Comparison of ENCODE assay signal across 27 mouse cellular contexts in the genomic region with DNA sequence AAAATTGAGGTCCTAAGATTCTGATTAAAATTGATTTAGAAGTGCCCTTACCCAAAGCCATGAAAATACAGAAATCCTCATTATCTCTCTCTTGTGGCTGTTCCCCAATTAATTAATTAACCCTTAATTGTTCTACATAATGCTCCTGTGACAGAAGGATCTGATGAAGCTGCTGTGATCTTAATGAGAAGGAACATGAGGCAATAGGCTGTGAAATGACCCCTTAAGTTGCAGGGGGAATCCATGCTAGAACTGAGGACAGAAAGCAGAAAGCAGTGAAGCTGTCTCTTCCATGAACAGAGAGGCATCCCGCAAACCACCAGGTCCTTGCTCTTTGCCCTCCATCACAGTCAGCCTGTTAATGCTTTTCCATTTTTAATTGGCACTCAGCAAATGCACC. TPM values are rescaled to one million over a fixed set of nuclear protein-coding genes. Genes with fewer than 3 reads are reported as not detected.
"Had no signal": no experiment of that assay in that cellular context is flagged by ENCODE, and none has a peak within 500 bp of the region (broad histone marks: within the 10 kb centered on the region; RNA-seq: fewer than 3 reads in every experiment).

No protein-coding gene starts in this region.

- DNase-seq: kidney, adult 2 months; kidney, postnatal 25 days; layer of hippocampus, adult 9-11 months; liver, embryonic 13.5 days; lung, adult 2 months; lung, postnatal 14 days; lung, postnatal 4 days; midbrain, embryonic 14.5 days; thymus, adult 18-20 months; thymus, postnatal 36 days had no signal

- H3K9me3 ChIP-seq: liver, embryonic 13.5 days; neural tube, embryonic 12.5 days had no signal

- H3K9ac ChIP-seq: liver, embryonic 13.5 days; neural tube, embryonic 12.5 days had no signal

- ATAC-seq: intestine, embryonic 16.5 days had no signal

- H3K27ac ChIP-seq: kidney, postnatal 0 days; layer of hippocampus, adult 2 months; liver, embryonic 13.5 days; neural tube, embryonic 12.5 days had no signal

- H3K36me3 ChIP-seq: liver, embryonic 13.5 days; neural tube, embryonic 12.5 days had no signal

- H3K27me3 ChIP-seq: liver, embryonic 13.5 days; neural tube, embryonic 12.5 days had no signal

- H3K4me2 ChIP-seq: liver, embryonic 13.5 days; neural tube, embryonic 12.5 days had no signal

- H3K4me3 ChIP-seq: layer of hippocampus, adult 2 months; liver, embryonic 13.5 days; neural tube, embryonic 12.5 days had no signal

- H3K4me1 ChIP-seq: liver, embryonic 13.5 days had no signal

RNA-seq across cellular contexts. Expression of a gene that starts 47.0 kb away (rescaled TPM):
- total RNA-seq: layer of hippocampus, adult 2 months; layer of hippocampus, postnatal 25 days; left cerebral cortex, adult 18-20 months; left cerebral cortex, postnatal 10 days; left cerebral cortex, postnatal 36 days; liver, adult 2 months; megakaryocyte progenitor cell, adult 5-6 weeks; megakaryocyte-erythroid progenitor cell, adult 5-6 weeks had no signal
- polyA plus RNA-seq: kidney, adult 2 months; kidney, postnatal 0 days; large intestine, adult 2 months; liver, adult 2 months; liver, embryonic 16.5 days; lung, adult 2 months; small intestine, adult 2 months; spleen, adult 2 months; testis, adult 2 months; urinary bladder, adult 2 months had no signal
